Mouse (Mus musculus): ENCODE results near the gene Kcnh7. TPM values are rescaled to one million over a fixed set of nuclear protein-coding genes. Genes with fewer than 3 reads are reported as not detected.
A peak's percentile ranks its signal among the peaks of the same experiment; 100 is the strongest.

Gene Kcnh7
- polyA plus RNA-seq, 1 experiment from 2014 or later, result 0.95 TPM

- no peak for ATAC-seq (ENCODE audit: low FRiP score, low read depth)
- 50% methylated on average over 7 of the region's 7 CpGs for WGBS
- no peaks in the 10 kb centered on the region for H3K4me1 ChIP-seq
These were observed 529.4 kb downstream of the Kcnh7 start for GRCm38 (mm10) chr2:62654519-62655338.

GRCm38 (mm10) chr2:62652466-62652865 is 531.6 kb downstream of the Kcnh7 start:
- Histone ChIP-seq H3K9ac (no peak overlapping the region), H3K9me3 (no peaks in the 10 kb centered on the region), H3K4me1 (no peaks in the 10 kb centered on the region), H3K27ac (no peak overlapping the region), H3K36me3 (no peaks in the 10 kb centered on the region), H3K4me3 (no peak overlapping the region), H3K4me2 (replicated peaks) (no peak overlapping the region), H3K27me3 (no peaks in the 10 kb centered on the region)
- WGBS, result 78% methylated on average over 4 of the region's 4 CpGs
- ATAC-seq (ENCODE audit: low FRiP score, low read depth), result no peak

More at GRCm38 (mm10) chr2:62654519-62655338, 529.4 kb downstream of the Kcnh7 start:
- no peak overlapping the region for H3K9ac ChIP-seq
- H3K27ac ChIP-seq, result no peak overlapping the region
- H3K9me3 ChIP-seq, result no peaks in the 10 kb centered on the region
- no peak overlapping the region for H3K4me3 ChIP-seq
- no peak overlapping the region for H3K4me2 ChIP-seq (replicated peaks)
- no peaks in the 10 kb centered on the region for H3K36me3 ChIP-seq
- no peaks in the 10 kb centered on the region for H3K27me3 ChIP-seq

- Histone ChIP-seq H3K27ac (no peak overlapping the region), H3K4me2 (replicated peaks) (no peak overlapping the region), H3K36me3 (no peaks in the 10 kb centered on the region), H3K27me3 (no peaks in the 10 kb centered on the region), H3K4me3 (no peak overlapping the region), H3K4me1 (peaks cover 3% of the 10 kb centered on the region; the same call in 1 of the 2 replicates), H3K9me3 (no peaks in the 10 kb centered on the region), H3K9ac (no peak overlapping the region)
- 55% methylated on average over 4 of the region's 4 CpGs for WGBS
- ATAC-seq (ENCODE audit: low FRiP score, low read depth), result no peak
These were observed 532.2 kb downstream of the Kcnh7 start for GRCm38 (mm10) chr2:62651890-62652289.

GRCm38 (mm10) chr2:62646671-62647289 is 537.3 kb downstream of the Kcnh7 start:
- Histone ChIP-seq H3K9me3 (no peaks in the 10 kb centered on the region), H3K4me1 (peaks cover 9% of the 10 kb centered on the region; the same call in 1 of the 2 replicates), H3K27me3 (peaks cover 6% of the 10 kb centered on the region; the same call in 1 of the 2 replicates), H3K4me3 (peak overlapping the region; percentile 58), H3K9ac (no peak overlapping the region), H3K4me2 (replicated peaks) (peak overlapping the region; percentile 71), H3K27ac (no peak overlapping the region), H3K36me3 (no peaks in the 10 kb centered on the region)
- no peak for ATAC-seq (ENCODE audit: low FRiP score, low read depth)
- 23% methylated on average over 6 of the region's 6 CpGs for WGBS

GRCm38 (mm10) chr2:62646014-62646645 is 538.0 kb downstream of the Kcnh7 start, which contains the start of gene Ifih1:
Ifih1 (minus strand) TSS chr2:62646255.
- peaks cover 6% of the 10 kb centered on the region; the same call in 1 of the 2 replicates for H3K27me3 ChIP-seq
- H3K27ac ChIP-seq, result no peak within 1 kb of the TSS
- peak within 1 kb of the TSS; percentile 69 for H3K9ac ChIP-seq
- whole genome bisulfite sequencing, result under 1% methylated on average over 30 of the region's 30 CpGs
- peak within 1 kb of the TSS; percentile 58 for H3K4me3 ChIP-seq
- no peaks in the 10 kb centered on the region for H3K9me3 ChIP-seq
- peaks cover 9% of the 10 kb centered on the region; the same call in 1 of the 2 replicates for H3K4me1 ChIP-seq
- H3K36me3 ChIP-seq, result no peaks in the 10 kb centered on the region
- peak within 1 kb of the TSS; percentile 71 for H3K4me2 ChIP-seq (replicated peaks)
- peak; percentile 87 for ATAC-seq (ENCODE audit: low FRiP score, low read depth)

GRCm38 (mm10) chr2:62645475-62645874 is 538.6 kb downstream of the Kcnh7 start:
- Histone ChIP-seq H3K4me2 (replicated peaks) (peak overlapping the region; percentile 71), H3K4me1 (peaks cover 9% of the 10 kb centered on the region; the same call in 1 of the 2 replicates), H3K27me3 (peaks cover 6% of the 10 kb centered on the region; the same call in 1 of the 2 replicates), H3K9ac (peak overlapping the region; percentile 69; the same call in 1 of the 2 replicates), H3K27ac (no peak overlapping the region), H3K36me3 (no peaks in the 10 kb centered on the region), H3K4me3 (peak overlapping the region; percentile 58), H3K9me3 (no peaks in the 10 kb centered on the region)
- ATAC-seq (ENCODE audit: low FRiP score, low read depth), result peak; percentile 30
- 37% methylated on average over 12 of the region's 12 CpGs for WGBS

GRCm38 (mm10) chr2:62644891-62645290 is 539.2 kb downstream of the Kcnh7 start:
- 69% methylated on average over 5 of the region's 5 CpGs for WGBS
- no peak overlapping the region for H3K9ac ChIP-seq
- H3K27me3 ChIP-seq, result peaks cover 6% of the 10 kb centered on the region; the same call in 1 of the 2 replicates
- H3K4me3 ChIP-seq, result no peak overlapping the region
- no peak overlapping the region for H3K27ac ChIP-seq
- peaks cover 9% of the 10 kb centered on the region; the same call in 1 of the 2 replicates for H3K4me1 ChIP-seq
- H3K9me3 ChIP-seq, result no peaks in the 10 kb centered on the region
- no peaks in the 10 kb centered on the region for H3K36me3 ChIP-seq
- no peak for ATAC-seq (ENCODE audit: low FRiP score, low read depth)
- no peak overlapping the region for H3K4me2 ChIP-seq (replicated peaks)

Measured in limb, embryonic 13.5 days (tissue).